Mouse (Mus musculus) thymus, adult 18-20 months (tissue): Measurements from ENCODE around the gene Bysl.
A peak's percentile ranks its signal among the peaks of the same experiment; 100 is the strongest.

Experiments used
- DNase-seq, 2 experiments: peaks; one replicate each; pipeline ENCODE4 v3.0.0; 2022; ENCODE audit warnings: mixed read lengths in 2 of 2

Bysl gene

DNA sequence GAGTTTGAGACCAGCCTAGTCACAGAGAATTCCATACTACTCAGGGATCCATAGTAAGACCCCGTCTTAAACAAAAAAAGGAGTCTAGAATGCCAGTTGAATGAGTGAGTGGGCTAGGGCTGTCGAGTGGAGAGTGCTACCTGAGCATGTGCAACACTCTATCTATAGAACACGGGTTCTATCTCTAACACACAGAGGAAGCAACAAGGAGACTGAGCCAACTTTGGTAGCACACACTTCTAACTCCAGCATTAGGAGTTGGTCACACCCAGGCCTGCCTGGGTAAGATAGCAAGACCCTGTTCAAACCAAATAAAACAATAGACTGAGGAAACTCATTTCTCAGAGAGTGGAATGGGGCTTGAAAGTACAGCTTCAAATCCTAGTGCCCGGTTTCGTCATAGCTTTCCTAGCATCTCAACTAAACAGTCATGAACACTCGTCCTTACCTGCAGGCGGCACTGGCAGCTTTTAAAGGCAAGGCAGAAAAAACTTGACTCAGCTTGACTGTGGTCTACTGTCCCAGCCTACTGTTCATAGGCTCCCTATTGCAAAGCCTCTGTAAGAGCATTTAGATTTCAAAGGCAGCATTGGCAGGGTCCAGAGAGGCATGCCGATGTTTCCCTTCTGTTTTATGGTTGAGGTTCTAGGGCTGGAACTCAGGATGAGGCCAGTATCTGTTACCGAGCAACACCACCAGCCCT lies 6.5 kb upstream of the Bysl start:
- DNase-seq: no peak

DNA sequence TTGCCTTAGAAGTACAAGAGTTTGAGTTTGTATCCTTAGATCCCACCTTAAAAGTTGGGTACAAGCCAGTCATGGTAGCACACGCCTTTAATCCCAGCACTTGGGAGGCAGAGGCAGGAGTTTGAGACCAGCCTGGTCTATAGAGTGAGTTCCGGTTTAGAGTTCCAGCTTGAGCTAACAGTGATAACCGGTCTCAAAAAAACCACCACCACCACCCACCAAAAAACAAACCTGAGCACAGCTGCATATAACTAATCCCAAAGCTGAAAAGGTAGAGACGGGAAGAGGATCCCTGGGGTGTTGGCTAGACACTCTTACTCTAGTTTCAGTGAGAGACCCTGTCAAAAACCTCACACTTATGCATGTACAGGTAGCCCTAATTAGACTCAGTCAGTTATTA lies 5.4 kb upstream of the Bysl start:
- DNase-seq: no peak

GRCm38 (mm10) chr17:47616119-47616518 lies 4.8 kb upstream of the Bysl start:
- no peak for DNase-seq

DNA sequence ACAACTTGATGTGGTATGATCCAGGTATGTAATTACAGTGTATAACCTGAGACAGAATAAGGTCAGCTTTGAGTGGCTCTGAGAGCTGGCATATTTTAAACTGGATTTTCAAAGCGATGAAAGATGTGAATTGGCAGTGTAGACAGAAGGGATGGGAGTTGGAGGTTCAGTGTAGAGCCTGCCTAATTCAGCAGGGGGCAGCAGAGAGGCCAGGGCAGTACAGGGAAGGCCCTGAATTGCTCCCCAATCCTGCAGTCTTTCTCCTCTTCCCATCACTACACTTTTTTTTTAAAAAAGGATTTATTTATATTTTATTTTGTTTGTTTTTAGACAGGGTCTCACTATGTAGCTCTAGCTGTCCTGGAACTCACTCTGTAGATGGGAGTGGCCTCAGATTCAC lies 2.7 kb upstream of the Bysl start:
- DNase-seq: no peak

DNA sequence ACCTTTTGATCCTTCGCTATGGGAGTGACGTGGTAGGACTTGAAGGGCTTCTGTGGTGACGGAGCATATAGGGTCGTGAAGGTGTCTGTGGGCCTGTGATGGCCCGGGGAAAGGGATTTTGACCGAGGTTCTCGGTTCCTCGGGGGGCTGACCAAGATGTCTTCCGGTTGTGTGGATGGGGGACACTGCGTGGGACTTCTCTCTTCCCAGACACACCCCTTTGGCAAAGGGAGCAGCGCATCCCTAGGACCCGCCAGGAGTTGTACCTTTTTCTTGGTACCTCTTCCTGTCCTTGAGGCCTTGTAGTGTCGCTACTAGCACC lies 330 bp upstream of the Bysl start:
- DNase-seq: no peak

DNA sequence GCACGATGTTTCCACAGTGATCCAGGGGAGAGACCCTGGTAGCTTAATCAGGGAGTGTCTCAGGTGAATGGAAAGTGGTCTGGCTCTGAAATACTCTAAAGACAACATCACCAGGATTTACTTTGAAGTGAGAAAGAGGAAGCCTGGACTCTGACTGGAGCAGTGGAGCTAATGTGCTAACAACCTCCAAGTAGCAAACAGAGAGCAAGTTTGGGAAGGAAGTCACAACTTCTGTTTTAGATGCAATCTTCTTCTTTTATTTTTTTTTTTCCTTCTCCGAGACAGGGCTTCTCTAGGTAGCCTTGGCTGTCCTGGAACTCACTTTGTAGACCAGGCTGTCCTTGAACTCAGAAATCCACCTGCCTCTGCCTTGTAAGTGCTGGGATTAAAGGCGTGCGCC lies 2.1 kb downstream of the Bysl start:
- no peak for DNase-seq

DNA sequence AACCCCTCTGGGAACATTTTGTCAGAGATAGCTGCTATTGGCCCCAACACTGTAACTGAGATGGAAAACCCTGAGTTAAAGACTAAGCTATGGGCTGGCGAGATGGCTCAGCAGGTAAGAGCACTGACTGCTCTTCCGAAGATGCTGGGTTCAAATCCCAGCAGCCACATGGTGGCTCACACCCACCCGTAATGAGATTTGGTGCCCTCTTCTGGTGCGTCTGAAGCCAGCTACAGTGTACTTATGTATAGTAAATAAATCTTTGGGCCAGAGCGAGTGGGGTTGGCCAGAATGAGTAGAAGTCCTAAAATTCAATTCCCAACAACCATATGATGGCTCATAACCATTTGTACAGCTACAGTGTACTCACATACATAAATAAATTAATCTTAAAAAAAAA lies 5.1 kb downstream of the Bysl start:
- DNase-seq: peak; percentile 33 to 40

- DNase-seq: no peak
These were observed 9.0 kb downstream of the Bysl start for GRCm38 (mm10) chr17:47602289-47602688.

- DNase-seq: peak in 1 of 2 experiments; percentile 40
These were observed 9.9 kb downstream of the Bysl start for GRCm38 (mm10) chr17:47601389-47601755.

DNA sequence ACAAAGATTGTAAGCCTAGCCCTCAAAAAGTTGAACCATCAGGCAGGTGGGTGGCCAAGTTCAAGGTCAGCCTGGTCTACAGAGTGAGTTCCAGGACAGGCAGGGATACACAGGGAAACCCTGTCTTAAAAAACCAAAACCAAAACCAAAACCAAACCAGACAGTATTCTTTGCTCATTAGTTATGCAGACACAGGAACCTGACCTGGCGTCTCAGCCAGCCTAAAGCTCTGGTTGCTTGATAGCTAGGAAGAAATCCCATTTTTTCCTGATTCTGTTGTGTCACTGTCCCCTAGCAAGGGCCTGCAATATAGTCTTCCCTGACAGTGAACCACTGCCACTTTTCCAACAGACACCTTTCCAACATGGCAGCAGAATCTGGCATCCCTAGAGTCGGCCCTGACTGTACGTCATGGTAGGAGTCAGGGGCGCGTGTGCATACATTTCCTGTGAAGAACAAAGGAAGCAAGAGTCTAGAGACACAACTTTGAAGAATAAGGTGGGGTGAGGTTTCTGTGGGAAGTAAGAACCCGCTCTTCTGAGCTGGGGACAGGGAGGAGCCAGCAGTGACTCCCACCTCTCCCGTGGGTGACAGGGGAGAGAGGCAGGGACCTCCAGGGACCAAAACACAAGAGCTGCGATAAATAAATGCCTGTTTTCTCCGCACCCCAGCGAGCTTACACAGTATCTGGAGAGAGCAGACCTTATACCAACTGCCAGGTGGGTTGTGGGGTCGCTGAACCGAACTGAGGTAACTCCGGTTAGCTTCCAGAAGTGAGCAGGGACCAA lies 10.5 kb downstream of the Bysl start:
- peak in 1 of 2 experiments; percentile 49 for DNase-seq

- DNase-seq: peak; percentile 35 to 51
These were observed 11.6 kb downstream of the Bysl start for GRCm38 (mm10) chr17:47599511-47600297.

GRCm38 (mm10) chr17:47598580-47599304 lies 12.6 kb downstream of the Bysl start:
- DNase-seq: peak in 1 of 2 experiments; percentile 39

- peak; percentile 35 to 65 for DNase-seq
These were observed 13.3 kb downstream of the Bysl start for GRCm38 (mm10) chr17:47597838-47598579.

- DNase-seq: peak in 1 of 2 experiments; percentile 37
These were observed 14.0 kb downstream of the Bysl start for GRCm38 (mm10) chr17:47597261-47597660.

DNA sequence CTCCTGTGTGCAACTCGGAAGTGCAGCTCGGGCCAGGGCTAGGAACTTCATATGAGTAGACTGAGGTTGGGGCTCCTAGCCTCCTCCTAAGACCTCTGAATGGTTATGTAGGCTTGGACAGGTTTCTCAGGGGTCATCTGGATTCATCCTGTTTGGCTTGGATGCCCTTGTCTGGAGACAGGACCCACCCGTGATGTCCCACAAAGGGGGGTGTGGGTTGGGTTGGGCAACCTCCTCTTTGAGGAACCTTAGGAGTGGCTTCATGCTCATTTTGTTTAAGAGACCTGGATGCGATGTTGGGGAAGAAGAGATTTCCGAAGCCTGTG lies 14.5 kb downstream of the Bysl start:
- no peak for DNase-seq

- DNase-seq: peak in 1 of 2 experiments; percentile 34
These were observed 15.0 kb downstream of the Bysl start for GRCm38 (mm10) chr17:47596162-47596838.

GRCm38 (mm10) chr17:47595248-47596161 lies 15.8 kb downstream of the Bysl start:
- peak; percentile 69 to 76 for DNase-seq

GRCm38 (mm10) chr17:47594969-47595247 lies 16.4 kb downstream of the Bysl start:
- DNase-seq: no peak

- DNase-seq: peak; percentile 61 to 80
These were observed 16.9 kb downstream of the Bysl start for GRCm38 (mm10) chr17:47594183-47594968.

DNA sequence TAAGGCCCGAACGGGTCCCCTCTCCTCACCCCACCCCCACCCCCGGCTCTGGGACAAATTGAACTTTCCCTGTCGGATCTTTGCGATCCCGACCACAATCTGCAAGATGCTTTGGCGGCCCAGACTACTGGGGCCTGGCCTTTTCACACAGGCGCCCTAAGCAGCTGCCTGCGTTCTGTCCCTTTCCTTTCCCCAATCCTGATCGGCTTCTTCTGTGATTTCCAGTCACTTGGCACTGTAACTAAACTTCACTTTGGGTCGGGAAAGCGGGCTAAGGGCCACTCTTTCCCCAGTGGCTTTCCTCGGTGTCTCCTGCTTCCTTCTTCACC lies 17.5 kb downstream of the Bysl start:
- DNase-seq: no peak
